Mouse (Mus musculus) embryonic facial prominence, embryonic 11.5 days (tissue): ENCODE data around the gene Sipa1l1. TPM values are rescaled to one million over a fixed set of nuclear protein-coding genes. Genes with fewer than 3 reads are reported as not detected.

ENCODE experiments used
- ATAC-seq: fragments of 200-750 bp; cut with Nextera tagmentation; replicated peaks from 2 replicates; pipeline ENCODE4 v1.8.0; 2017; ENCODE audit warnings: low read depth; ENCODE audit not compliant: insufficient number of reproducible peaks, low FRiP score, low TSS enrichment
- DNase-seq: peaks from one replicate; pipeline ENCODE4 v3.0.0-alpha.2; 2015; ENCODE audit warnings: low spot score
- H3K27ac ChIP-seq: fragments of 300-500 bp; sonication (generic); replicated peaks from 2 replicates; pipeline ENCODE4 v1.5.1; 2014; ENCODE audit warnings: mild to moderate bottlenecking, low read depth, low read length, control low read depth
- H3K27me3 ChIP-seq: fragments of 300-500 bp; sonication (generic); 2 replicates; pipeline ENCODE4 v1.6.1; 2014; ENCODE audit warnings: mild to moderate bottlenecking, low read length, moderate library complexity, mixed read lengths; ENCODE audit not compliant: control insufficient read depth, insufficient read depth
- H3K36me3 ChIP-seq: fragments of 300-500 bp; sonication (generic); replicated peaks from 2 replicates; pipeline ENCODE4 v1.6.1; 2014; ENCODE audit warnings: low read depth, mild to moderate bottlenecking, low read length, moderate library complexity, mixed read lengths; ENCODE audit not compliant: control insufficient read depth, insufficient read depth
- H3K4me1 ChIP-seq: fragments of 300-500 bp; sonication (generic); 2 replicates; pipeline ENCODE4 v1.6.1; 2014; ENCODE audit warnings: low read length, mixed read lengths; ENCODE audit not compliant: control insufficient read depth, insufficient read depth
- H3K4me2 ChIP-seq: fragments of 300-500 bp; sonication (generic); 2 replicates; pipeline ENCODE4 v1.6.1; 2014; ENCODE audit warnings: low read depth, mild to moderate bottlenecking, control low read depth, low read length, moderate library complexity
- H3K4me3 ChIP-seq: fragments of 300-500 bp; sonication (generic); 2 replicates; pipeline ENCODE4 v1.5.1; 2014; ENCODE audit warnings: low read depth, low read length, control low read depth
- H3K9ac ChIP-seq: fragments of 300-500 bp; sonication (generic); replicated peaks from 2 replicates; pipeline ENCODE4 v1.6.1; 2014; ENCODE audit warnings: mild to moderate bottlenecking, control low read depth, low read length
- H3K9me3 ChIP-seq: fragments of 300-500 bp; sonication (generic); replicated peaks from 2 replicates; pipeline ENCODE4 v1.6.1; 2016; ENCODE audit warnings: mild to moderate bottlenecking, low read length, inconsistent platforms, mixed read lengths; ENCODE audit not compliant: control insufficient read depth
- WGBS: fragments of 180-500 bp; shearing (Covaris S2); extraction: QIAGEN DNeasy Blood & Tissue Kit; methylation state at CpG from one replicate; pipeline ENCODE4 v1.1.7; 2014; 5-methylcytosine and 5-hydroxymethylcytosine counted together
- polyA plus RNA-seq: library from polyadenylated mRNA; unstranded; fragments of >200 nt; fragmentation: Nextera tagmentation; extraction: Ambion mirVana; gene quantifications from 2 replicates; pipeline ENCODE4 v1.2.1, GENCODE M21; 2014

Sipa1l1 gene
- polyA plus RNA-seq, 1 experiment from 2014 or later: 26.8 TPM

- no peaks in the 10 kb centered on the region for H3K4me1 ChIP-seq
- ATAC-seq (peak; percentile 83), DNase-seq (peak; percentile 95)
- peak overlapping the region; percentile 55 for H3K4me2 ChIP-seq
- H3K9me3 ChIP-seq: no peaks in the 10 kb centered on the region
- WGBS: 2% methylated on average over 18 of the region's 18 CpGs
- 0 out of 2 replicates have a peak overlapping the region, but pooled peaks have one; percentile 39 for H3K27ac ChIP-seq
- no peaks in the 10 kb centered on the region for H3K36me3 ChIP-seq
- peak overlapping the region; percentile 43 for H3K9ac ChIP-seq
- no peaks in the 10 kb centered on the region for H3K27me3 ChIP-seq
- peak overlapping the region; percentile 35 for H3K4me3 ChIP-seq
These were observed 301.3 kb downstream of the Sipa1l1 start for GRCm38 (mm10) chr12:82470362-82470936.

- 88% methylated on average over 3 of the region's 3 CpGs for WGBS
- H3K9me3 ChIP-seq: no peaks in the 10 kb centered on the region
- H3K9ac ChIP-seq: no peak overlapping the region
- ATAC-seq (no peak), DNase-seq (no peak)
- H3K4me3 ChIP-seq: no peak overlapping the region
- H3K4me1 ChIP-seq: no peaks in the 10 kb centered on the region; the same call in 1 of the 2 replicates
- no peaks in the 10 kb centered on the region for H3K36me3 ChIP-seq
- no peak overlapping the region for H3K27ac ChIP-seq
- no peaks in the 10 kb centered on the region for H3K27me3 ChIP-seq
- no peak overlapping the region for H3K4me2 ChIP-seq
These were observed 303.7 kb downstream of the Sipa1l1 start for GRCm38 (mm10) chr12:82472796-82473195.

GRCm38 (mm10) chr12:82473238-82473637 is 304.1 kb downstream of the Sipa1l1 start:
- no peaks in the 10 kb centered on the region for H3K9me3 ChIP-seq
- no peak overlapping the region for H3K9ac ChIP-seq
- no peak overlapping the region for H3K4me3 ChIP-seq
- ATAC-seq (no peak), DNase-seq (no peak)
- H3K27ac ChIP-seq: no peak overlapping the region
- H3K27me3 ChIP-seq: no peaks in the 10 kb centered on the region
- no peaks in the 10 kb centered on the region; the same call in 1 of the 2 replicates for H3K4me1 ChIP-seq
- 86% methylated on average over 4 of the region's 4 CpGs for WGBS
- H3K36me3 ChIP-seq: no peaks in the 10 kb centered on the region
- H3K4me2 ChIP-seq: no peak overlapping the region

- no peak for DNase-seq
- no peak overlapping the region for H3K4me2 ChIP-seq
- ATAC-seq: no peak
- no peaks in the 10 kb centered on the region for H3K27me3 ChIP-seq
- H3K9ac ChIP-seq: no peak overlapping the region
- WGBS: 84% methylated on average over 4 of the region's 4 CpGs
- no peaks in the 10 kb centered on the region for H3K9me3 ChIP-seq
- peaks cover 2% of the 10 kb centered on the region for H3K4me1 ChIP-seq
- H3K27ac ChIP-seq: no peak overlapping the region
- no peak overlapping the region for H3K4me3 ChIP-seq
- no peaks in the 10 kb centered on the region for H3K36me3 ChIP-seq
These were observed 305.3 kb downstream of the Sipa1l1 start for GRCm38 (mm10) chr12:82474409-82474808.

GRCm38 (mm10) chr12:82476028-82476427 is 306.9 kb downstream of the Sipa1l1 start:
- 80% methylated on average over 10 of the region's 10 CpGs for WGBS
- DNase-seq (no peak), ATAC-seq (no peak)
- H3K27me3 ChIP-seq: no peaks in the 10 kb centered on the region
- no peak overlapping the region for H3K27ac ChIP-seq
- no peak overlapping the region for H3K9ac ChIP-seq
- H3K4me2 ChIP-seq: no peak overlapping the region
- H3K4me1 ChIP-seq: peaks cover 2% of the 10 kb centered on the region
- H3K36me3 ChIP-seq: no peaks in the 10 kb centered on the region
- H3K9me3 ChIP-seq: no peaks in the 10 kb centered on the region
- H3K4me3 ChIP-seq: no peak overlapping the region

- Histone ChIP-seq H3K4me3 (no peak overlapping the region), H3K27ac (no peak overlapping the region), H3K4me1 (peaks cover 2% of the 10 kb centered on the region), H3K4me2 (no peak overlapping the region), H3K9ac (no peak overlapping the region), H3K36me3 (no peaks in the 10 kb centered on the region), H3K9me3 (no peaks in the 10 kb centered on the region), H3K27me3 (no peaks in the 10 kb centered on the region)
- no peak for ATAC-seq
- DNase-seq: no peak
- WGBS: 31% methylated on average over 2 of the region's 2 CpGs
These were observed 307.5 kb downstream of the Sipa1l1 start for GRCm38 (mm10) chr12:82476580-82476979.

GRCm38 (mm10) chr12:82477826-82478225 is 308.7 kb downstream of the Sipa1l1 start:
- DNase-seq (no peak), ATAC-seq (no peak)
- no peak overlapping the region for H3K4me2 ChIP-seq
- no peaks in the 10 kb centered on the region for H3K9me3 ChIP-seq
- no peaks in the 10 kb centered on the region for H3K36me3 ChIP-seq
- no peak overlapping the region for H3K4me3 ChIP-seq
- WGBS: 25% methylated on average over 5 of the region's 5 CpGs
- no peak overlapping the region for H3K9ac ChIP-seq
- no peak overlapping the region for H3K27ac ChIP-seq
- no peaks in the 10 kb centered on the region for H3K27me3 ChIP-seq
- H3K4me1 ChIP-seq: peaks cover 2% of the 10 kb centered on the region

GRCm38 (mm10) chr12:82478256-82478655 is 309.1 kb downstream of the Sipa1l1 start:
- Histone ChIP-seq H3K9me3 (no peaks in the 10 kb centered on the region), H3K27ac (no peak overlapping the region), H3K4me3 (no peak overlapping the region), H3K9ac (no peak overlapping the region), H3K36me3 (no peaks in the 10 kb centered on the region), H3K4me2 (no peak overlapping the region), H3K4me1 (peaks cover 2% of the 10 kb centered on the region), H3K27me3 (no peaks in the 10 kb centered on the region)
- WGBS: 7% methylated on average over 8 of the region's 8 CpGs
- DNase-seq (peak; percentile 53), ATAC-seq (no peak)
